Mouse (Mus musculus) Muller cell, postnatal 12 days (primary cell): Measurements from ENCODE around the gene Pi16.

Experiments used
- DNase-seq: peaks from one replicate; pipeline ENCODE4 v3.0.0-alpha.2; 2015; ENCODE audit errors: inconsistent ontology term

Gene Pi16

GRCm38 (mm10) chr17:29304376-29305057 is 13.0 kb upstream of the Pi16 start:
- DNase-seq = no peak

- DNase-seq = peak; percentile 12
These were observed 12.2 kb upstream of the Pi16 start for GRCm38 (mm10) chr17:29305058-29305806.

GRCm38 (mm10) chr17:29305871-29306270 is 11.6 kb upstream of the Pi16 start:
- no peak for DNase-seq

- DNase-seq = no peak
These were observed 7.3 kb upstream of the Pi16 start for GRCm38 (mm10) chr17:29310056-29310623.

- no peak for DNase-seq
These were observed 5.9 kb upstream of the Pi16 start for GRCm38 (mm10) chr17:29311602-29312001.

GRCm38 (mm10) chr17:29312082-29312481 is 5.4 kb upstream of the Pi16 start:
- no peak for DNase-seq

- no peak for DNase-seq
These were observed 4.2 kb upstream of the Pi16 start for GRCm38 (mm10) chr17:29313300-29313699.

GRCm38 (mm10) chr17:29315672-29316465 is 1.6 kb upstream of the Pi16 start:
- DNase-seq = peak; percentile 33

- no peak for DNase-seq
These were observed 589 bp upstream of the Pi16 start for GRCm38 (mm10) chr17:29316891-29317290.

GRCm38 (mm10) chr17:29318731-29319250 is 1.3 kb downstream of the Pi16 start:
- DNase-seq = no peak

GRCm38 (mm10) chr17:29319476-29319875 is 2.0 kb downstream of the Pi16 start:
- no peak for DNase-seq

- DNase-seq = no peak
These were observed 2.6 kb downstream of the Pi16 start for GRCm38 (mm10) chr17:29319881-29320639.

GRCm38 (mm10) chr17:29321765-29322602 is 4.5 kb downstream of the Pi16 start:
- DNase-seq = no peak

GRCm38 (mm10) chr17:29322603-29322962 is 5.1 kb downstream of the Pi16 start:
- no peak for DNase-seq

GRCm38 (mm10) chr17:29323625-29324024 is 6.1 kb downstream of the Pi16 start:
- DNase-seq = no peak

GRCm38 (mm10) chr17:29325831-29326230 is 8.4 kb downstream of the Pi16 start:
- DNase-seq = no peak

- DNase-seq = no peak
These were observed 9.3 kb downstream of the Pi16 start for GRCm38 (mm10) chr17:29326531-29327529.

GRCm38 (mm10) chr17:29327691-29328090 is 10.2 kb downstream of the Pi16 start:
- DNase-seq = no peak

- no peak for DNase-seq
These were observed 12.7 kb downstream of the Pi16 start for GRCm38 (mm10) chr17:29330221-29330620.
